20 mouse cellular contexts compared by ENCODE assay signal in genomic region chr2:65908526-65908925, GRCm38 (mm10).
DNase-seq lines count a peak whose midpoint lies in the region; ATAC-seq and TF ChIP-seq lines count a peak whose summit lies in the region.
"Had no signal": no experiment of that assay in that cellular context is flagged by ENCODE, and none has a peak within 500 bp of the region (broad histone marks: within the 10 kb centered on the region; RNA-seq: fewer than 3 reads in every experiment).

No protein-coding gene starts in this region.

- ATAC-seq in forebrain, postnatal 0 days: no peak
- no peak for ATAC-seq in forebrain, embryonic 14.5 days
- no peak for ATAC-seq in hindbrain, embryonic 13.5 days (ENCODE audit: low FRiP score)
- ATAC-seq in midbrain, embryonic 16.5 days: no peak
- ATAC-seq: forebrain, embryonic 16.5 days; inflammation-experienced regulatory T-cells, adult 6 months; liver, embryonic 12.5 days had no signal

- H3K4me1 ChIP-seq in forebrain, postnatal 0 days (ENCODE audit: insufficient read depth): peaks cover 8% of the 10 kb centered on the region; the same call in 1 of the 2 replicates
- H3K4me1 ChIP-seq in forebrain, embryonic 14.5 days (ENCODE audit: control insufficient read depth, insufficient read depth, low read length): peaks cover 5% of the 10 kb centered on the region; the same call in 1 of the 2 replicates
- H3K4me1 ChIP-seq in ES-E14 (ENCODE audit: control insufficient read depth in 2 of 2, insufficient read depth in 2 of 2, low read length in 2 of 2, poor library complexity in 1 of 2): peaks cover 4 to 6% of the 10 kb centered on the region in 2 experiments; a peak in 3 of 4 replicates
- H3K4me1 ChIP-seq in hindbrain, embryonic 13.5 days (replicated peaks): peaks cover 29% of the 10 kb centered on the region
- H3K4me1 ChIP-seq in midbrain, embryonic 16.5 days (ENCODE audit: control insufficient read depth, insufficient read depth, low read length): peaks cover 22% of the 10 kb centered on the region
- H3K4me1 ChIP-seq: embryonic facial prominence, embryonic 13.5 days; liver, embryonic 12.5 days had no signal

- peak overlapping the region; percentile 23; the same call in 1 of the 2 replicates for H3K27ac ChIP-seq in forebrain, postnatal 0 days (ENCODE audit: low read depth, low read length)
- no peak overlapping the region for H3K27ac ChIP-seq in forebrain, embryonic 14.5 days (ENCODE audit: low read depth, low read length)
- H3K27ac ChIP-seq in ES-E14 (ENCODE audit: insufficient read depth, low read depth, low read length, poor library complexity, severe bottlenecking): no peak overlapping the region
- H3K27ac ChIP-seq in hindbrain, embryonic 13.5 days: peak overlapping the region; percentile 48; the same call in 1 of the 2 replicates
- peak overlapping the region; percentile 18; the same call in 1 of the 2 replicates for H3K27ac ChIP-seq in midbrain, embryonic 16.5 days (ENCODE audit: low read length)
- H3K27ac ChIP-seq: embryonic facial prominence, embryonic 13.5 days; limb, embryonic 12.5 days; liver, embryonic 12.5 days had no signal

- no peak overlapping the region for H3K9ac ChIP-seq in forebrain, postnatal 0 days
- H3K9ac ChIP-seq in forebrain, embryonic 14.5 days (ENCODE audit: low read length): no peak overlapping the region
- no peak overlapping the region for H3K9ac ChIP-seq in ES-E14 (ENCODE audit: insufficient read depth, low read depth, low read length, poor library complexity, severe bottlenecking)
- no peak overlapping the region for H3K9ac ChIP-seq in hindbrain, embryonic 13.5 days
- no peak overlapping the region for H3K9ac ChIP-seq in midbrain, embryonic 16.5 days (ENCODE audit: low read depth, low read length)
- H3K9ac ChIP-seq: embryonic facial prominence, embryonic 13.5 days; limb, embryonic 12.5 days; liver, embryonic 12.5 days had no signal

- no peak for TF ChIP-seq CTCF in forebrain, postnatal 0 days (IDR thresholded peaks at IDR 0.05; ENCODE audit: low read depth)

- DNase-seq in forebrain, postnatal 0 days: no peak
- DNase-seq in forebrain, embryonic 14.5 days (ENCODE audit: low spot score): no peak
- peak; percentile 29 for DNase-seq in ES-E14 (ENCODE audit: low read depth, low spot score)
- DNase-seq in adrenal gland, postnatal 36 days: no peak
- no peak for DNase-seq in cerebellum, adult 11-12 months
- no peak for DNase-seq in thymus, postnatal 0 days (ENCODE audit: low spot score)
- DNase-seq: cerebellum, adult 9-10 months; heart, postnatal 14 days; kidney, adult 9 months; kidney, postnatal 25 days; lung, adult 2 months; thymus, postnatal 25 days had no signal

- H3K4me3 ChIP-seq in forebrain, postnatal 0 days (ENCODE audit: low read depth, low read length): no peak overlapping the region
- H3K4me3 ChIP-seq in forebrain, embryonic 14.5 days (ENCODE audit: low read depth, low read length): no peak overlapping the region
- no peak overlapping the region for H3K4me3 ChIP-seq in ES-E14 (ENCODE audit: insufficient read depth in 1 of 2, low read depth in 1 of 2, low read length in 2 of 2, poor library complexity in 1 of 2, severe bottlenecking in 1 of 2)
- no peak overlapping the region for H3K4me3 ChIP-seq in hindbrain, embryonic 13.5 days
- no peak overlapping the region for H3K4me3 ChIP-seq in midbrain, embryonic 16.5 days (ENCODE audit: low read depth, low read length)
- H3K4me3 ChIP-seq: embryonic facial prominence, embryonic 13.5 days; limb, embryonic 12.5 days; liver, embryonic 12.5 days had no signal

- H3K36me3 ChIP-seq in forebrain, postnatal 0 days (ENCODE audit: insufficient read depth): no peaks in the 10 kb centered on the region
- no peaks in the 10 kb centered on the region for H3K36me3 ChIP-seq in forebrain, embryonic 14.5 days (ENCODE audit: control insufficient read depth, insufficient read depth, low read length)
- no peaks in the 10 kb centered on the region for H3K36me3 ChIP-seq in ES-E14 (ENCODE audit: control insufficient read depth, insufficient read depth, low read length, poor library complexity, severe bottlenecking)
- H3K36me3 ChIP-seq in hindbrain, embryonic 13.5 days: no peaks in the 10 kb centered on the region
- H3K36me3 ChIP-seq in midbrain, embryonic 16.5 days (ENCODE audit: control insufficient read depth, insufficient read depth, low read length): no peaks in the 10 kb centered on the region
- H3K36me3 ChIP-seq: embryonic facial prominence, embryonic 13.5 days; limb, embryonic 12.5 days; liver, embryonic 12.5 days had no signal

- H3K27me3 ChIP-seq in forebrain, postnatal 0 days (ENCODE audit: insufficient read depth, low read length): no peaks in the 10 kb centered on the region
- no peaks in the 10 kb centered on the region for H3K27me3 ChIP-seq in forebrain, embryonic 14.5 days (replicated peaks; ENCODE audit: control insufficient read depth, insufficient read depth, low read length)
- no peaks in the 10 kb centered on the region for H3K27me3 ChIP-seq in hindbrain, embryonic 13.5 days
- H3K27me3 ChIP-seq in midbrain, embryonic 16.5 days (ENCODE audit: control insufficient read depth, insufficient read depth, low read depth, low read length): no peaks in the 10 kb centered on the region
- H3K27me3 ChIP-seq: limb, embryonic 12.5 days; liver, embryonic 12.5 days had no signal

- no peak overlapping the region for H3K4me2 ChIP-seq in forebrain, postnatal 0 days (ENCODE audit: low read depth)
- H3K4me2 ChIP-seq in forebrain, embryonic 14.5 days (ENCODE audit: low read length): no peak overlapping the region
- H3K4me2 ChIP-seq in hindbrain, embryonic 13.5 days: no peak overlapping the region
- H3K4me2 ChIP-seq in midbrain, embryonic 16.5 days (ENCODE audit: low read length): no peak overlapping the region
- H3K4me2 ChIP-seq: embryonic facial prominence, embryonic 13.5 days; heart, embryonic 11.5 days; limb, embryonic 12.5 days; liver, embryonic 12.5 days had no signal

- WGBS in forebrain, postnatal 0 days: 73% methylated on average over 3 of the region's 3 CpGs
- 76% methylated on average over 3 of the region's 3 CpGs for WGBS in forebrain, embryonic 14.5 days
- 31% methylated on average over 3 of the region's 3 CpGs for WGBS in hindbrain, embryonic 13.5 days
- 46% methylated on average over 3 of the region's 3 CpGs for WGBS in midbrain, embryonic 16.5 days

- H3K9me3 ChIP-seq in forebrain, postnatal 0 days (ENCODE audit: low read length): no peaks in the 10 kb centered on the region
- H3K9me3 ChIP-seq in forebrain, embryonic 14.5 days (replicated peaks; ENCODE audit: control insufficient read depth, low read length): no peaks in the 10 kb centered on the region
- no peaks in the 10 kb centered on the region for H3K9me3 ChIP-seq in ES-E14 (ENCODE audit: control insufficient read depth, insufficient read depth, low read depth, low read length)
- no peaks in the 10 kb centered on the region for H3K9me3 ChIP-seq in hindbrain, embryonic 13.5 days
- no peaks in the 10 kb centered on the region for H3K9me3 ChIP-seq in midbrain, embryonic 16.5 days (replicated peaks; ENCODE audit: control insufficient read depth, low read length, poor library complexity, severe bottlenecking)
- H3K9me3 ChIP-seq: embryonic facial prominence, embryonic 13.5 days; limb, embryonic 12.5 days; liver, embryonic 12.5 days had no signal

- in situ Hi-C loops in ES-E14 (cut with MboI; ENCODE audit: low sequenced_read_pairs in 2 of 2, unreplicated experiment in 2 of 2): no loop called here

TF ChIP-seq in ES-E14, 5 proteins besides CTCF, POLR2A, EP300 and RAD21:
- TF ChIP-seq MAFK (IDR thresholded peaks at IDR 0.05; ENCODE audit: insufficient read depth, low read depth, low read length): no peak
- no peak for TF ChIP-seq ZC3H11A (IDR thresholded peaks at IDR 0.05; ENCODE audit: borderline replicate concordance, low read depth, low read length)
- no peak for TF ChIP-seq ZNF384 (IDR thresholded peaks at IDR 0.05; ENCODE audit: low read depth, low read length)
- TF ChIP-seq HCFC1 (IDR thresholded peaks at IDR 0.05; ENCODE audit: borderline replicate concordance, insufficient read depth, low read length): no peak
TF ChIP-seq in ES-E14: peak in this region for 0.

Comparison
In these comparisons a context has a peak if more than half of its experiments do, and no peak if none do; other contexts are left out.
1. H3K27ac ChIP-seq: peak in forebrain, postnatal 0 days (single experiment), hindbrain, embryonic 13.5 days (single experiment) and midbrain, embryonic 16.5 days (single experiment); none in forebrain, embryonic 14.5 days (single experiment) and ES-E14 (single experiment).